Comparison of ENCODE assay signal across 8 mouse cellular contexts in genomic region chr5:112214419-112214818, GRCm38 (mm10). TPM values are rescaled to one million over a fixed set of nuclear protein-coding genes. Genes with fewer than 3 reads are reported as not detected.
DNase-seq lines count a peak whose midpoint lies in the region; ATAC-seq and TF ChIP-seq lines count a peak whose summit lies in the region.

No protein-coding gene starts in this region.

- intact Hi-C loops in heart, adult 2 months (cut with DNase I) = loop anchor here (2.0 kb wide), 1 partner anchor 214 kb away; no protein-coding TSS in a partner anchor

- no peak overlapping the region for H3K4me3 ChIP-seq in heart, adult 2 months
- no peak overlapping the region for H3K4me3 ChIP-seq in kidney, embryonic 15.5 days (replicated peaks)
- H3K4me3 ChIP-seq in liver, embryonic 15.5 days (replicated peaks) = no peak overlapping the region
- no peak overlapping the region for H3K4me3 ChIP-seq in neural tube, embryonic 15.5 days (replicated peaks)

- no peak for TF ChIP-seq POLR2A in heart, adult 2 months (IDR thresholded peaks at IDR 0.05; ENCODE audit: insufficient read depth, low read depth, low read length)

- peak overlapping the region; percentile 20; the same call in 1 of the 2 replicates for H3K4me2 ChIP-seq in kidney, embryonic 15.5 days
- peak overlapping the region; percentile 8; the same call in 1 of the 2 replicates for H3K4me2 ChIP-seq in liver, embryonic 15.5 days
- peak overlapping the region; percentile 7; the same call in 1 of the 2 replicates for H3K4me2 ChIP-seq in neural tube, embryonic 15.5 days

- TF ChIP-seq EP300 in heart, adult 2 months (IDR thresholded peaks at IDR 0.05; ENCODE audit: insufficient read depth, low read depth, low read length) = no peak

- peak; percentile 79 for TF ChIP-seq CTCF in heart, adult 2 months (IDR thresholded peaks at IDR 0.05)

- no peak overlapping the region for H3K9ac ChIP-seq in heart, adult 2 months (ENCODE audit: low read depth, low read length)
- H3K9ac ChIP-seq in kidney, embryonic 15.5 days = no peak overlapping the region
- H3K9ac ChIP-seq in liver, embryonic 15.5 days = no peak overlapping the region
- H3K9ac ChIP-seq in neural tube, embryonic 15.5 days (replicated peaks) = peak overlapping the region; percentile 32; the same call in 1 of the 2 replicates

- 4% methylated on average over 10 of the region's 10 CpGs for WGBS in heart, adult 2 months
- 7% methylated on average over 10 of the region's 10 CpGs for WGBS in kidney, embryonic 15.5 days
- 2% methylated on average over 10 of the region's 10 CpGs for WGBS in liver, embryonic 15.5 days (ENCODE audit: insufficient replicate concordance)
- 1% methylated on average over 10 of the region's 10 CpGs for WGBS in neural tube, embryonic 15.5 days

- H3K79me2 ChIP-seq in heart, adult 2 months (replicated peaks; ENCODE audit: control insufficient read depth, insufficient read depth, low read length) = no peaks in the 10 kb centered on the region

- H3K9me3 ChIP-seq in kidney, embryonic 15.5 days (replicated peaks) = no peaks in the 10 kb centered on the region
- no peaks in the 10 kb centered on the region for H3K9me3 ChIP-seq in liver, embryonic 15.5 days (replicated peaks)
- H3K9me3 ChIP-seq in neural tube, embryonic 15.5 days (replicated peaks) = no peaks in the 10 kb centered on the region

- no peak overlapping the region for H3K27ac ChIP-seq in heart, adult 2 months
- no peak overlapping the region for H3K27ac ChIP-seq in kidney, embryonic 15.5 days
- H3K27ac ChIP-seq in liver, embryonic 15.5 days (replicated peaks) = no peak overlapping the region
- peak overlapping the region; percentile 81 for H3K27ac ChIP-seq in neural tube, embryonic 15.5 days (replicated peaks)

- no peak for ATAC-seq in kidney, embryonic 15.5 days (replicated peaks; ENCODE audit: low FRiP score)
- no peak for ATAC-seq in liver, embryonic 15.5 days (ENCODE audit: insufficient read depth)
- peak; percentile 52 for ATAC-seq in neural tube, embryonic 15.5 days (ENCODE audit: low FRiP score)
- no peak for ATAC-seq in monocyte, adult 5-6 weeks (replicated peaks; ENCODE audit: insufficient number of reproducible peaks, low FRiP score, low TSS enrichment, poor library complexity, severe bottlenecking)

- no peaks in the 10 kb centered on the region for H3K4me1 ChIP-seq in heart, adult 2 months (ENCODE audit: control insufficient read depth, insufficient read depth, low read length)
- H3K4me1 ChIP-seq in kidney, embryonic 15.5 days = peaks cover 26% of the 10 kb centered on the region
- peaks cover 7% of the 10 kb centered on the region; the same call in 1 of the 2 replicates for H3K4me1 ChIP-seq in liver, embryonic 15.5 days (replicated peaks)
- H3K4me1 ChIP-seq in neural tube, embryonic 15.5 days = peaks cover 61% of the 10 kb centered on the region

- no peaks in the 10 kb centered on the region for H3K27me3 ChIP-seq in heart, adult 2 months (ENCODE audit: control insufficient read depth, insufficient read depth, low read length)
- H3K27me3 ChIP-seq in kidney, embryonic 15.5 days = peaks cover 7% of the 10 kb centered on the region; the same call in 1 of the 2 replicates
- H3K27me3 ChIP-seq in liver, embryonic 15.5 days = no peaks in the 10 kb centered on the region; the same call in 1 of the 2 replicates
- H3K27me3 ChIP-seq in neural tube, embryonic 15.5 days (replicated peaks) = no peaks in the 10 kb centered on the region

- peak; percentile 26 for DNase-seq in urinary bladder, postnatal 25 days (ENCODE audit: low spot score)
- DNase-seq in urinary bladder, postnatal 36 days (ENCODE audit: low spot score in 2 of 2) = no peak
- DNase-seq in cerebellum, postnatal 36 days = peak; percentile 48 to 59
- DNase-seq in heart, adult 2 months = peak; percentile 36 to 65

- H3K36me3 ChIP-seq in heart, adult 2 months (ENCODE audit: control insufficient read depth, insufficient read depth, low read length) = no peaks in the 10 kb centered on the region
- no peaks in the 10 kb centered on the region for H3K36me3 ChIP-seq in kidney, embryonic 15.5 days
- no peaks in the 10 kb centered on the region for H3K36me3 ChIP-seq in liver, embryonic 15.5 days (replicated peaks)
- H3K36me3 ChIP-seq in neural tube, embryonic 15.5 days = peaks cover 15% of the 10 kb centered on the region

RNA-seq across cellular contexts. Expression of gene Cryba4, which starts 37.9 kb away (rescaled TPM):
- total RNA-seq in heart, adult 2 months (2021) = 1 to 10 TPM; 5.3 to 7.1 TPM
- 14.4 and 33.8 TPM in 2 replicates for polyA plus RNA-seq in heart, adult 2 months (2012; rRNA removed)
- polyA plus RNA-seq in kidney, embryonic 15.5 days (2015; fragmentation: Nextera tagmentation; extraction: Ambion mirVana) = 0.99 and 1.1 TPM in 2 replicates
- polyA plus RNA-seq in liver, embryonic 15.5 days (2015; fragmentation: Nextera tagmentation; extraction: Ambion mirVana) = 0.70 and 0.85 TPM in 2 replicates
- 1.7 and 2.5 TPM in 2 replicates for polyA plus RNA-seq in neural tube, embryonic 15.5 days (2015; fragmentation: Nextera tagmentation; extraction: Ambion mirVana)
- total RNA-seq in monocyte, adult 5-6 weeks (2017) = 1.8 to 2.1 TPM in 2 of 3 replicates, not detected in the other

RNA-seq across cellular contexts. Expression of gene Crybb1, which starts 41.2 kb away (rescaled TPM):
- 1 to 10 TPM; 1.5 to 3.3 TPM for total RNA-seq in heart, adult 2 months (2021)
- 2.1 and 2.3 TPM in 2 replicates for polyA plus RNA-seq in heart, adult 2 months (2012; rRNA removed)
- polyA plus RNA-seq in kidney, embryonic 15.5 days (2015; fragmentation: Nextera tagmentation; extraction: Ambion mirVana) = 2.1 and 2.4 TPM in 2 replicates
- polyA plus RNA-seq in liver, embryonic 15.5 days (2015; fragmentation: Nextera tagmentation; extraction: Ambion mirVana) = 0.25 and 0.40 TPM in 2 replicates
- polyA plus RNA-seq in neural tube, embryonic 15.5 days (2015; fragmentation: Nextera tagmentation; extraction: Ambion mirVana) = 5.8 and 6.2 TPM in 2 replicates
- not detected in 3 replicates for total RNA-seq in monocyte, adult 5-6 weeks (2017)

Comparison
In these comparisons a context has a peak if more than half of its experiments do, and no peak if none do; other contexts are left out.
1. DNase-seq: peak in urinary bladder, postnatal 25 days (single experiment), cerebellum, postnatal 36 days (2 of 2) and heart, adult 2 months (2 of 2); none in urinary bladder, postnatal 36 days (0 of 2).
2. Peak in every context shown above with its lines, with median percentiles within 50 percentile points of each other: H3K4me2 ChIP-seq.